Mouse (Mus musculus) thymus, postnatal 14 days (tissue): ENCODE data around the gene Gm10188.

ENCODE experiments used
- DNase-seq: peaks from one replicate; pipeline ENCODE4 v3.0.0; 2021

Gm10188 gene

DNA sequence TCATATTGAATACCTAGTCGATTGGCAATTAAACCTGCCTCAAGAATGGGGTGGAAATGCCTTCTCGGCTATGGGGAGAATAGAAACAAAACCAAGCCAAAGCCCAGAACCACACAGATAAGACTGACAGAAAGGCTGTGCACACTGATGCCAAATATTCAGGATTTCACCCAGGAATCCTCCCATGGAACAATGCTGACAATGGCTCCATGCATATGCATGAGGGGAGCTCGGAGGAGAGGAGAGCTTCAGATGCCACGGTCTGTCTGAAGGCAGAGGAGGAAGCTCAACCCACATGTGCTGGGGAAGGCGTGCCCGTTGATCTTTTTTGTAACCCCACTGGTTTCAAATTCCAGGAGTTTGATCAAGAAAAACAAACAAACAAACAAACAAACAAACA is 7.4 kb downstream of the Gm10188 start:
- no peak for DNase-seq

DNA sequence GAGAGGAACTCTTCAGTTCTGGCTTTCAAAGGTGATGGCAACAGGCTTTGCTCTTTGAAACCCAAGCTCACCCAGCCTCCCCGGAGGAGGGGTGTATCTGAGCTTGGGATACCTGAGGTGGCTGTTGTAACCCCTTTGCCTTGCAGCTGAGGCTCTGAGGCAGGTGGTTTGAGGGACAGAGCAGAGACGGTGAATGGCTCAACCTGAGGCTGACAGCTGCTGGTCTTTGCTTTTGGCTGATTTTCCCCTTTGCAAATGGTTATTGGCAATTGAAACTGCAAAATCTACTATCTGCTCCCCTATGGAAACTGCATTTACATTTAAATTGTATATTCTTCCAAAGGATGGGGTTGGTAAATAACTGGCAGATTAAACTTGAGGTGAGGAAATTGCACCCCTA is 7.9 kb downstream of the Gm10188 start:
- DNase-seq = no peak

DNA sequence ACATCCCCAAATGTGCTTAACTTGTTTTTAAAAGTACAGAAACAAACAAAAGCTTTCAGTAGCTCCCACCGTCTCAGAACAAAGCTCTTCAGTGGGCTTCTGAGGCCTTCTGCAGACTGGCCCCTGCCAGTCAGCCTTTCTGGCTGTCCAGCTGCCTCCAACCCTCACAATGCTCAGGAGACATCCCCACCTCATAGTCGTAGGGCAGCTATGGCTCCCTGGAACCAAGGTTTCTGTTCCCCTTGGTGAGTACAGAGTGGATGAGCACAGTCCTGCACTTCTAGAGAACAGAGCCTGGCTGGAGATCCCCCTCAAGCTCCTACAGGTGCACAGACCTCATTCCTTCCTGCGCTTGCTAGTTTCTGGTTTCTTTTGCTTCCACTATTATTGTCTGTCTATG is 13.3 kb downstream of the Gm10188 start:
- no peak for DNase-seq

DNA sequence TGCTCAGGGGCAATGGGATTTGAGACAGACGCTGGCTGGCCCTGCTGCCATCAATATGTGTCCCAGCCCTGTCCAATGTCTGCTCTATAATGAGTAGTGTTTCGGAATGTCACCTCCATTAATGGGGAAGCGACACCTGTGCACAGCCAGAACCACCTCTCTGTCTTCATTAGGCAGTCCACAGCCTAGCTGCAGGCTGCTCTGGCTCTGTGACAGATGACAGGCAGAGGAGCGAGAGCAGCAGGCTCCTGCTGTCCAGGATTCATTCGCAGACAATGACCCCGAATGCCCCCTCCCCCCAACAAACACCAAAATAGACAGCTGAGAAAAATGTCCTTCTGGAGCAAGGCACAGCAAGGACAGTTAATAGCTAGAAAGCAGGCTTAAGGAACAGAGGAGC is 16.5 kb downstream of the Gm10188 start:
- DNase-seq = no peak

DNA sequence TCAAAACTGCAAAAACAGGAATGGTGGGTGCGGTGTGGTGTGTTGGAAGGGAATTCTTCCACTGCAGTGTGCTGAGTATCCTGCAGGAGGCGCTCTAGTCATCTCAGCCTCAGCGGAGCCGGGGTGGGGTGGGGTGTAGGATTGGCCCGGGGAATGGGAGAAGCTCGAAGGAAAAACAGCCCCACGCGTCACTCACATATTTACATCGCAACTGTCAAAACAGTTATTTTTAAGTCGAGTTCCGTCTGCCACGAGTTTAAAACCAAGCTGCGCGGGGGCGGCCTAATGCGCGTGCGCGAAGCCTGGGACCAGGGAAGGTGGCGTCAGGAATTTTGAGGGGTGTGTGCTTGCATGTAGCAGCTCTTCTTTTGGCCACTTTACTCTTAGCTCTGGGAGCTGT is 17.3 kb downstream of the Gm10188 start:
- peak; percentile 35 for DNase-seq

- no peak for DNase-seq
Observed at GRCm38 (mm10) chr1:132211672-132212071, 17.9 kb downstream of the Gm10188 start.

DNA sequence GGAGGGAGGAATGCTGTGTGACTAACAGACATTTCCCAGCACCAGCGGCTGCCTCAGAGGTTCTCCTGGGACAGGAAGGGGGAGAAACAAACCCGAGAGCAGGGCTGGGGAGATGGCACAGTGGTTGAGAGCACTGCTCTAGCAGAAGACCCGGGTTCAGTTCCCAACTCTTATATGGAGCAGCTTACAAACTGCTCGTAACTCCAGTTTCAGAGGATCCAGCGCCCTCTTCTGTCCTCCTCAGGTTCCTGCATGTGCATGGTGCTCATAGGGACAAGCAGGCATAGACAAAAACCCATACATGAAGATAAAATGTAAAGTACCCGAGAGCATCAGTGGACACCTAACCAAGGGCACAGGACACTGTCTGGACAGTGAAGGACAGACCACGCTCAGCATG is 18.6 kb downstream of the Gm10188 start:
- DNase-seq = peak; percentile 36

DNA sequence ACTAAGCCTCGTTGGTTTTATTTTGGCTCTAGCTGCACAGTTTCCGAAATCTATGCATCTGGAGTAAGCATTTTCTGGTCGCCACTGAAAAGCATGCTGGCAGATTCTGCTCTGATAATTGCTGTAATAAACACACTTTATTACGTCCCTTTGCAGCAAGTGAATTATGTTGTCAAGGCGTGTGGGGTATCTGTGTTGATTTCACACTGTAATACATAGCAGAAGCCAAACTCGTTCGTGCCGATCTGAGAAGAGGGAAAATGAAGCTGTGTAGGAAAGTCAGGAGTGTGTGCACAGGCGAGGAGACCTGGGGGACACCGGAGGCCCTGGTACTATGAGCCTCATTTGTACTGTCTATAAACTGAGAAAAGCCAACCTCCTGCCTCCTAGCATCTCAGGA is 20.2 kb downstream of the Gm10188 start:
- DNase-seq = no peak

DNA sequence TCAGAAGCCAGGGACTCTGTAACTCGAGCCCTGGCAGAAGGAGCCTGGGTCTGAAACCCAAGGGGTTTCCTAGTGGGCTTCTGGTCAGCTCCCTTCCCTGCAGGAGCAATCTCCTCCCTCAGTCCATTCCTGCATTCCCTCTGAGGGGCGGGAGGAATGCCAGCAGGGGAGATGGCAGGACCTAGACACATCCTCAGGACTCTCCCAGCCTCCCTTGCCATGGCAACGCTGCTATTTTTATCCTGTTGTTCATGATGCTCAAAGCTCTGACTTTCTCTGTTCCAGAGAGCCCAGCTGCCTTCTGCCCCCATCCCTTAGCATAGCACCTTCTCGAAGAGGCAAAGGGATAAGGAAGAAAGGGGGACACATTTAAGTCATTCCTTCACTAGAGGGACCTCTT is 21.4 kb downstream of the Gm10188 start:
- DNase-seq = no peak

GRCm38 (mm10) chr1:132206828-132207227 is 22.7 kb downstream of the Gm10188 start:
- no peak for DNase-seq

- no peak for DNase-seq
Observed at GRCm38 (mm10) chr1:132205958-132206357, 23.6 kb downstream of the Gm10188 start.

- no peak for DNase-seq
Observed at GRCm38 (mm10) chr1:132202771-132203170, 26.8 kb downstream of the Gm10188 start.

DNA sequence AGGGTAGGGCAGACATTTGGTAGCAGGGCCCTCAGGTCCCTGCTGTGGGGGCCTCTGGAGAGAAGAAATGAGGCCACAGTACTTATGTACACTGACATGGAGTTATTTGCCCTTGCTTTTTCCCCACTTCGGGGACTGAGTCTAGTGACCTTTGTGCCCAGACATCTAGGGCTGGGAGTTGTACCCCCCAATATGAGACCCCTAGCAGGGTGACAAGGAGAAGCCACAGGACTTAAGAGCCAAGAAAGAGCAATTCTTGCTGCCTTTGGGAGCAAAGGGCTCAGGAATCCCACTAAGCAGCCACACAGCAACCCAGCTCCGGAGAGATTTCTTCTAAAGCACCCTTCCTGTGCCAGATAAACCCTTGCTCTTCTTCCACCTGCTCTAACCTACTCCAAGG is 27.6 kb downstream of the Gm10188 start:
- no peak for DNase-seq

- DNase-seq = no peak
Observed at GRCm38 (mm10) chr1:132201511-132201860, 28.1 kb downstream of the Gm10188 start.

DNA sequence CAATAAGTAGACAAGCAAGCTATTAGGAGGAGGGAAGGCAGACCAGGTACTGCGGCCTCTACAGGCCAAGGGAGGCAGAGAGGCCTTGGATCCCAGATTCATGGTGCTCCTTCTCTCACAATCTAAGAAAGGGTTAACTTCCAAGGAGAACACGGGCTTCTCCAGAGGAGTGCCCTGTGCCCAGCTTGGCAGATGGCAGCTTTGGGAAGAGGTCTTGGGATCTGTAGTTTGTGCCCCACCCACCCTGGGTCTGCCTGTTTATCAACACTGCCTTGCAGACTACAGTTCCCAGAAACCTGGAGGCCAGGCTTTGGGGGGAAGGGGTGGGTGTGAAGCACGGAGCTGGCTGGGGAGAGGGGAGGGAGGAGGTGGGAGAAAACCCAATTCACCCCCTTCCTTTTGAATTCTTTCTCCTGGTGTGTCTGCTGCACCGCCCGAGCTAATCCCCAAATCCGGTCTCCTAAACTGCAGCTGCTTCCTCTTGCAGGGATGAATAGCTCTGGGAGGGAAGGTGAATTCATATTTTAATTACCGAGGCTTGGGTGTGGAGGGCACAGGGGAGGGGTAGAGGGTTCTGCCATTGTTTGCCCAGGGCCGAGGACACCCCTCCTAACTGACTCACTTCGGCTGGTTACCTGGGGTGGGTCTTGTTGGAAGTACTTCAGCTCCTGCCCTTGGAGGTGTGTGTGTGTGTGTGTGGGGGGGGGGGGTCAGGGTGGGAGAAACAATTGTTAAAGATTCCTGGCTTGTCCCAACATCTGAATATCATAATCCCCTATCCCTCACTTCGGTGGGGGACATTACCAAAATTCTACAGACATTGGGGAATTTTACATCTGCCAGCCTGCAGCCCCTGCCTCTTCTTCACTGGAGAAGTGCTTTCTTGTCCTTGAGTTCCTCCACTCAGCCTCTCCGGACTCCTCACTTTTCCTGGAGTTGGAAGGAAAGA is 28.7 kb downstream of the Gm10188 start:
- DNase-seq = no peak

- DNase-seq = no peak
Observed at GRCm38 (mm10) chr1:132199934-132200333, 29.6 kb downstream of the Gm10188 start.

DNA sequence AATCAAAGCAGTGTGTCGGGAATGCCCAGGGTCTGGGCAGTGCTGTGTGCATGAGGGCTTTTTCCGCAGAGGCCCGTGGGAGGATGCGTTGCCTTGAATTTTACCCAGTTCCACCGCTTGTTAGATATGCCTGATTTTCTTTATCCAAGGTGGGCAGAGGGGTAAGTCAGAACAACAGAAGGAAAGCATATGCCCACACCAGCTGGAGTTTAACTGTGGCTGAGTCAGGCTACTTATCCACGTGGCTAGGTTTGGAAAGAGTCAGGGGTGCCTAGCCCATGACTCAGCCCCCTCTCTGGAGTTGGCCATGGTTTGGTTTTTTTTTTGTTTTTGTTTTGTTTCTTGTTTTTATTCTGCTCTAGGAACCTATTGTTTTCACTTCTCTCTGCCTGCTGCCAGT is 30.3 kb downstream of the Gm10188 start:
- no peak for DNase-seq

DNA sequence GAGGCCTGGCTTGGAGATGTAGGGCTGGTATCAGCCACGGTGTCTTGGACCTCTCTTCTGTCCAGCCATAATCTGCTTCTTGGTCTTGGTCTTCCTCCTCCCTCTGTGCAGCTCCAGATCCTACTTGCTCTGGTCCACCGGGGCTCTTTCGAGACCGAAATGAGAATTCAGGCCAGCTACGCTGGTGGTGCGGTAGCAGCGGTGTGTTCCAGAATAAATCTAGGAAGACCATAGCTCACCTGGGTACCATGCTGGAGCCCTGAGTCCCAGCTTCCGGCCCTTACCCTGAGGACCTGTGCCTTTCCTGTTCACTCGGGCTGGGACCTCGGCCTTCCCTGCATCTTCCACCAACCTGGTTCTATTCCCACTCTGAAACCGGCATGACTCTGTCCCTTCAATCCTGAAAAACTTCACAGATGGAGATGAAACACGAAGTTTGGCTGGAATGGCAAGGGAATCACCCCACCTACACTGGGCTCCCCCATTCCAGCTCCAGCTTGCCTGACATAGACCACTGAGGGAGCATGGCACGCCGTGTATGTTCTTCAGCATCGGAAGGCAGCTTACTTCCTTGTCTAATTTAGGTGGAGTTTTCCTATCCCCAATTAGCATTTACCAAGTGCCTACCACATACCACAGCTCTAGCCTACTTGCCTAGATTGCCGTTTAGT is 31.0 kb downstream of the Gm10188 start:
- DNase-seq = no peak

DNA sequence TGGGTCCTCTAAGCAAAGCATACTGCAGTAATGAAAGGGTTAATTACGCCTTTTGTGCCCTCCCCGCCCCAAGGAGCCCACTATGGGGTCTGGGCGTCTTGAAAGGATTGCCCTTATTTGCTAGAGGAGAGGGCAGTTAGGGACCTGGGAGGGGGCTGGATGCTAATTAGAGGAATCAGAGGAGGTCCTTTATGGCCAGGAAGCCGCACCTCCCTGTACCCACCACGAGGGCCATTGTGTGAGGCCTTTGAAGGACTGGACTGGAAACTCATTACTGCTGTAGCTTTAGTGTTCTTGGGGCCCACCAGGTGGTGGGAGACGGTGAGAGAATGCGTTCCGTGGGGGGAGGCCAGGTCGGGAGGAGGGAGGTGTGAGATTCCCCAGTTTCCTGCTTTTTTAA is 31.9 kb downstream of the Gm10188 start:
- DNase-seq = no peak

DNA sequence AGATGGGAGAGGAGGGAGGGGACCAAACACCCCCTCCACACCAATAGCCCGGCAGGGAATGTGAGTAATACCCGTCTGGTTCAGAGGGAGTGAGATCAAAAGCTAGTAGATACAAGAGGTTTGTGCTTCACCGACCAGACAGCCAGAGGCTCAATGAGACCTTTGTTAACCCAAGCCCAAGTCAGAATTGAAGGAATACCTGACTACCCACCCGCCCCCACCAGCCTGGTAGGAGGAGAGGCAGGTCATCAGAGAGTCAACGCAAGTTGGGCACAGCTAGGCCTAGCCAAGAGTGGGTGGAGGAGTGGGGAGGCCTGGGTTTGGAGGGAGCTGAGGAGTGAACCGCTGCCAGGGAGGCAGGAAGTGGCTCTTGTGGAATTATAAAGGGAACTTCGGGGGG is 33.2 kb downstream of the Gm10188 start:
- no peak for DNase-seq

GRCm38 (mm10) chr1:132195681-132196080 is 33.9 kb downstream of the Gm10188 start:
- no peak for DNase-seq

GRCm38 (mm10) chr1:132195100-132195499 is 34.5 kb downstream of the Gm10188 start:
- no peak for DNase-seq

- DNase-seq = no peak
Observed at GRCm38 (mm10) chr1:132194624-132195023, 34.9 kb downstream of the Gm10188 start.

- DNase-seq = no peak
Observed at GRCm38 (mm10) chr1:132193806-132194205, 35.8 kb downstream of the Gm10188 start.
